Mouse (Mus musculus) G1E (cell line): ENCODE results near the gene Fam198b.

Experiments used
- CTCF ChIP-seq: IDR thresholded peaks from 2 replicates; pipeline ENCODE4 v1.5.1; 2012; ENCODE audit warnings: low read depth, low read length, inconsistent platforms, mixed read lengths
- GATA1 ChIP-seq: IDR thresholded peaks from 2 replicates; pipeline ENCODE4 v1.6.1; 2012; ENCODE audit warnings: borderline replicate concordance, low read length, inconsistent platforms, mixed read lengths
- GATA2 ChIP-seq: IDR thresholded peaks from 2 replicates; pipeline ENCODE4 v1.6.1; 2012; ENCODE audit warnings: low read depth, low read length, inconsistent platforms, borderline replicate concordance
- POLR2AphosphoS5 ChIP-seq: IDR thresholded peaks from 2 replicates; pipeline ENCODE4 v1.6.1; 2012; ENCODE audit warnings: low read depth, low read length, inconsistent platforms; ENCODE audit not compliant: insufficient replicate concordance
- TAL1 ChIP-seq: conservative IDR thresholded peaks from 2 replicates; pipeline ENCODE4 v1.6.1; 2012; ENCODE audit warnings: low read depth, low read length, inconsistent platforms, mixed read lengths

GRCm38 (mm10) chr3:79887161-79887855 lies 3.0 kb downstream of the Fam198b start:
- TF ChIP-seq CTCF (no peak), POLR2AphosphoS5 (no peak), TAL1 (no peak), GATA1 (no peak), GATA2 (no peak)
